Mouse (Mus musculus): Measurements from ENCODE around the gene Bbip1. TPM values are rescaled to one million over a fixed set of nuclear protein-coding genes. Genes with fewer than 3 reads are reported as not detected.
"Not testable (repeated sequence)": the region's sequence is repeated elsewhere in the genome, so short reads cannot be mapped to it uniquely, and the experiment has no call there.

Gene Bbip1
- polyA plus RNA-seq, 1 experiment from 2014 or later: 100 TPM

DNA sequence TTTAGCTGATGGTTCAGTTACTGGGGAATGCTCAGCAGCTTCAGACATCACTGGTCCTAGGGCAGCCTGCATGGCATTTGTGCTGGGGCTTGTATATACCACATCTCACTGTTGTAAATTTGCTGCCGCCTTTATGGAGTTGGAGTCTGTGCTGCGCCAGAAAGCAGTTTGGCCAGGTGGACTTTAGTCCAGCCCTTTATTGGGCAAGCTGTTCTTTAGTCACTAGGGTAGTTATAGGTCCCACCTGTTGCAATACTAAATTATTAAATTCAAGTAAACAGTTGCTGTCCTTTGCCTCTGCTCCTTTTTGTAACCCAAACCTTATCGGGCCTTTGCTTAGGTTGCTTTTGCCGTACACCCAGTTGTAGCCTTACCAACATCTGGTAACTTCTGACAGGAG lies 29.5 kb downstream of the Bbip1 start:
- no peak overlapping the region for H3K27ac ChIP-seq (ENCODE audit: low read length)
- H3K27me3 ChIP-seq (ENCODE audit: control insufficient read depth, insufficient read depth, low read length): no peaks in the 10 kb centered on the region
- no peaks in the 10 kb centered on the region for H3K4me1 ChIP-seq (ENCODE audit: control insufficient read depth, insufficient read depth, low read length)
- WGBS: 93% methylated on average over 4 of the region's 4 CpGs
- no peaks in the 10 kb centered on the region for H3K9me3 ChIP-seq (ENCODE audit: control insufficient read depth, low read depth, low read length)
- no peak for ATAC-seq (ENCODE audit: insufficient number of reproducible peaks, insufficient read depth, low FRiP score, low read depth)
- peaks cover 63% of the 10 kb centered on the region for H3K36me3 ChIP-seq (ENCODE audit: control insufficient read depth, insufficient read depth, low read length)
- no peak overlapping the region for H3K4me3 ChIP-seq (ENCODE audit: low read depth, low read length)
- no peak overlapping the region for H3K9ac ChIP-seq (replicated peaks; ENCODE audit: low read depth, low read length)
- no peak overlapping the region for H3K4me2 ChIP-seq (replicated peaks; ENCODE audit: low read depth, low read length)

GRCm38 (mm10) chr19:53906703-53907070 lies 37.7 kb downstream of the Bbip1 start:
- ATAC-seq (ENCODE audit: insufficient number of reproducible peaks, insufficient read depth, low FRiP score, low read depth); H3K9me3 ChIP-seq (ENCODE audit: control insufficient read depth, low read depth, low read length); H3K27ac ChIP-seq (ENCODE audit: low read length); H3K4me2 ChIP-seq (replicated peaks; ENCODE audit: low read depth, low read length); H3K4me3 ChIP-seq (ENCODE audit: low read depth, low read length); H3K27me3 ChIP-seq (ENCODE audit: control insufficient read depth, insufficient read depth, low read length); H3K9ac ChIP-seq (replicated peaks; ENCODE audit: low read depth, low read length): not testable (repeated sequence)
- Histone ChIP-seq H3K36me3 (ENCODE audit: control insufficient read depth, insufficient read depth, low read length) (peaks cover 22% of the 10 kb centered on the region), H3K4me1 (ENCODE audit: control insufficient read depth, insufficient read depth, low read length) (peaks cover 14% of the 10 kb centered on the region; the same call in 1 of the 2 replicates)

GRCm38 (mm10) chr19:53906033-53906702 lies 38.3 kb downstream of the Bbip1 start:
- no peaks in the 10 kb centered on the region for H3K27me3 ChIP-seq (ENCODE audit: control insufficient read depth, insufficient read depth, low read length)
- H3K4me2 ChIP-seq (replicated peaks; ENCODE audit: low read depth, low read length): no peak overlapping the region
- no peak for ATAC-seq (ENCODE audit: insufficient number of reproducible peaks, insufficient read depth, low FRiP score, low read depth)
- H3K4me3 ChIP-seq (ENCODE audit: low read depth, low read length): no peak overlapping the region
- no peaks in the 10 kb centered on the region for H3K9me3 ChIP-seq (ENCODE audit: control insufficient read depth, low read depth, low read length)
- no peak overlapping the region for H3K27ac ChIP-seq (ENCODE audit: low read length)
- H3K4me1 ChIP-seq (ENCODE audit: control insufficient read depth, insufficient read depth, low read length): peaks cover 14% of the 10 kb centered on the region; the same call in 1 of the 2 replicates
- H3K9ac ChIP-seq (replicated peaks; ENCODE audit: low read depth, low read length): no peak overlapping the region
- 41% methylated on average over 6 of the region's 6 CpGs for WGBS
- H3K36me3 ChIP-seq (ENCODE audit: control insufficient read depth, insufficient read depth, low read length): peaks cover 19% of the 10 kb centered on the region

GRCm38 (mm10) chr19:53904833-53905480 lies 39.5 kb downstream of the Bbip1 start:
- Histone ChIP-seq H3K9ac (replicated peaks; ENCODE audit: low read depth, low read length) (peak overlapping the region; percentile 84; the same call in 1 of the 2 replicates), H3K36me3 (ENCODE audit: control insufficient read depth, insufficient read depth, low read length) (peaks cover 9% of the 10 kb centered on the region), H3K4me1 (ENCODE audit: control insufficient read depth, insufficient read depth, low read length) (peaks cover 14% of the 10 kb centered on the region; the same call in 1 of the 2 replicates), H3K9me3 (ENCODE audit: control insufficient read depth, low read depth, low read length) (no peaks in the 10 kb centered on the region), H3K4me3 (ENCODE audit: low read depth, low read length) (peak overlapping the region; percentile 88), H3K27ac (ENCODE audit: low read length) (no peak overlapping the region), H3K4me2 (replicated peaks; ENCODE audit: low read depth, low read length) (peak overlapping the region; percentile 49), H3K27me3 (ENCODE audit: control insufficient read depth, insufficient read depth, low read length) (no peaks in the 10 kb centered on the region)
- no peak for ATAC-seq (ENCODE audit: insufficient number of reproducible peaks, insufficient read depth, low FRiP score, low read depth)
- 60% methylated on average over 7 of the region's 7 CpGs for WGBS

GRCm38 (mm10) chr19:53903507-53904321 lies 40.7 kb downstream of the Bbip1 start:
- H3K27ac ChIP-seq (ENCODE audit: low read length): peak overlapping the region; percentile 81
- H3K4me2 ChIP-seq (replicated peaks; ENCODE audit: low read depth, low read length): peak overlapping the region; percentile 49
- peak overlapping the region; percentile 84 for H3K9ac ChIP-seq (replicated peaks; ENCODE audit: low read depth, low read length)
- peaks cover 14% of the 10 kb centered on the region; the same call in 1 of the 2 replicates for H3K4me1 ChIP-seq (ENCODE audit: control insufficient read depth, insufficient read depth, low read length)
- ATAC-seq (ENCODE audit: insufficient number of reproducible peaks, insufficient read depth, low FRiP score, low read depth): peak; percentile 58
- peak overlapping the region; percentile 88 for H3K4me3 ChIP-seq (ENCODE audit: low read depth, low read length)
- H3K27me3 ChIP-seq (ENCODE audit: control insufficient read depth, insufficient read depth, low read length): no peaks in the 10 kb centered on the region
- no peaks in the 10 kb centered on the region for H3K36me3 ChIP-seq (ENCODE audit: control insufficient read depth, insufficient read depth, low read length)
- under 1% methylated on average over 64 of the region's 83 CpGs for WGBS
- H3K9me3 ChIP-seq (ENCODE audit: control insufficient read depth, low read depth, low read length): no peaks in the 10 kb centered on the region

DNA sequence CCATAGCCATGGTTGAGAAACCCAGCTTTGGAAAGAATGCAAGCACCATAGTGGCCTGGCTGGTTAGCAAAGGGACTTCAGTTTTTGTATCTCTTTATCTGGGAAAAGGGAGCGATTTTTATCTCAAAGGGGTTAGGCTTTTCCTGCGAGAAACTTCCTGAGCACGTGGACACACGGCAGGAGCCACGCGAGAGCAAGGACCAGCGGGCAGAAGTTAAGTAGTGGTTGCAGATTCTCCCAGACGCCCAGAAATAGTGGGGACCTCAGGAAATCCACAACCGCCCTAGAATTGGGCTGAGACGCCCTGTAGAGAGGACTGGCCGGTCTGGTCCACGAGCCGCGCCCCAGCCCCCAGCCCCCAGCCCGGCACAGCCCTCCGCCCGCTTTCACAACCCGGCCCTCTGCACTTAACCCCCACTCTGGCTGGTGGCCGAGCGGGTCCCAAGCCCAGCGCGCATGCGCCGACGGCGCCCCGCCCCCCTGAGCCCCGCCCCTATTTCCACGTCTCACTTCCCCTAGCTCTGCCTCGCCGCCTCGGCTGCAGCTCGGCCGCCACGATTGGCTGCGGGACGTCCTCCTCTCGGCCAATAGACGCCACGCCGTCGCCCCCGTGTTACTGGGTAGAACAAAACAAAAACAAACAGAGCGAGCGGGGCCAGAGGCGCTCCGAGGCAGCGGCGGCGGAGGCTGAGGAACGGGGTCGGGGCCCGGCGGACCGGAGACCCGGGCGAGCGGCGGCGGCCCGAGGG lies 41.5 kb downstream of the Bbip1 start:
- WGBS: under 1% methylated on average over 61 of the region's 61 CpGs
- Histone ChIP-seq H3K27me3 (ENCODE audit: control insufficient read depth, insufficient read depth, low read length) (no peaks in the 10 kb centered on the region), H3K27ac (ENCODE audit: low read length) (peak overlapping the region; percentile 81), H3K36me3 (ENCODE audit: control insufficient read depth, insufficient read depth, low read length) (no peaks in the 10 kb centered on the region), H3K4me1 (ENCODE audit: control insufficient read depth, insufficient read depth, low read length) (peaks cover 14% of the 10 kb centered on the region; the same call in 1 of the 2 replicates), H3K9me3 (ENCODE audit: control insufficient read depth, low read depth, low read length) (no peaks in the 10 kb centered on the region), H3K9ac (replicated peaks; ENCODE audit: low read depth, low read length) (peak overlapping the region; percentile 84), H3K4me3 (ENCODE audit: low read depth, low read length) (peak overlapping the region; percentile 88), H3K4me2 (replicated peaks; ENCODE audit: low read depth, low read length) (peak overlapping the region; percentile 52)
- peak; percentile 97 for ATAC-seq (ENCODE audit: insufficient number of reproducible peaks, insufficient read depth, low FRiP score, low read depth)

- H3K9ac ChIP-seq (replicated peaks; ENCODE audit: low read depth, low read length): peak overlapping the region; percentile 84; the same call in 1 of the 2 replicates
- H3K4me1 ChIP-seq (ENCODE audit: control insufficient read depth, insufficient read depth, low read length): peaks cover 14% of the 10 kb centered on the region; the same call in 1 of the 2 replicates
- peak overlapping the region; percentile 81 for H3K27ac ChIP-seq (ENCODE audit: low read length)
- no peaks in the 10 kb centered on the region for H3K9me3 ChIP-seq (ENCODE audit: control insufficient read depth, low read depth, low read length)
- H3K4me3 ChIP-seq (ENCODE audit: low read depth, low read length): peak overlapping the region; percentile 88
- 0 out of 2 replicates have a peak, but pooled peaks have one; percentile 5 for ATAC-seq (ENCODE audit: insufficient number of reproducible peaks, insufficient read depth, low FRiP score, low read depth)
- 37% methylated on average over 15 of the region's 15 CpGs for WGBS
- H3K27me3 ChIP-seq (ENCODE audit: control insufficient read depth, insufficient read depth, low read length): no peaks in the 10 kb centered on the region
- no peaks in the 10 kb centered on the region for H3K36me3 ChIP-seq (ENCODE audit: control insufficient read depth, insufficient read depth, low read length)
- peak overlapping the region; percentile 52 for H3K4me2 ChIP-seq (replicated peaks; ENCODE audit: low read depth, low read length)
Measured at GRCm38 (mm10) chr19:53901931-53902738, 42.3 kb downstream of the Bbip1 start.
